Mouse (Mus musculus) urinary bladder, postnatal 25 days (tissue): Measurements from ENCODE around the gene Snrk.
"Not testable (repeated sequence)": the region's sequence is repeated elsewhere in the genome, so short reads cannot be mapped to it uniquely, and the experiment has no call there.

ENCODE experiments used
- DNase-seq: peaks from one replicate; pipeline ENCODE4 v3.0.0; 2022; ENCODE audit warnings: low spot score

The Snrk gene

GRCm38 (mm10) chr9:122143219-122143618 lies 26.2 kb downstream of the Snrk start:
- DNase-seq: no peak

DNA sequence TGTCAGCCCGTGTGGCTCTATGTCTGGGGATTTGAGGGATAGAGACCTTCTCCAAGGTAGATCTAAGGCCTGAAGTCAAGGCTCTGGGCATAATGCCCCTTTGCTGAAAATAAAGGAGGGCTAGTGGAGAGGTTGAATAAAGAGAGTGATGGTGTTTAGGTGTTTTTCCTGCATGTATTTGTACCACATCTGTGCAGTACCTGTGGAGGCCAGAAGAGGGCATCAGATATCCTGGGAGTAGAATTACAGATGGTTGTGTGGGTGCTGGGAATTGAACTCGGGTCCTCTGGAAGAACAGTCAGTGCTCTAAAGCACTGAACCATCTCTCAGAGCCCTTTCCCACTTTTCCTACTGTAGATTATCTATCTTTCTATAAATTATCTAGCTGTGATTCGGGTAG lies 27.7 kb downstream of the Snrk start:
- no peak for DNase-seq

DNA sequence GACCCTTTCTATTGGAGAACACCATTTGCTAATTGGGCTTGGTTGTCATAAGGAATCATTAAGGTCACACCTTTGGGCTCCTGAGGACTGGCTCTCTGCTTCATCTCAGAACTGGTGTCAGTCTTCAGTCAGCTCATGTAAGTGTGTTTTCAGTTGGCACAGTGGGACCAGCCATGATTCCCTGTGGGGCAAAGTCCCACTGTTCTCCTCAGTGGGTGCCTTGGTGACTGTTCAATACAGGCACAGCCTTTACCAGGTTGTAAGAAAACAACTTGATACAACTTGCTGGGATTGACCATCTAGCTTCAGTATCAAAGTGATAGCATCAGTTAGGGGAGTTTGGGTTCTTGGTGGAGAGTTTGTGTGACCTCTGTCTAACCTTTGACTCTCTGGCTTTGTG lies 28.6 kb downstream of the Snrk start:
- DNase-seq: no peak

DNA sequence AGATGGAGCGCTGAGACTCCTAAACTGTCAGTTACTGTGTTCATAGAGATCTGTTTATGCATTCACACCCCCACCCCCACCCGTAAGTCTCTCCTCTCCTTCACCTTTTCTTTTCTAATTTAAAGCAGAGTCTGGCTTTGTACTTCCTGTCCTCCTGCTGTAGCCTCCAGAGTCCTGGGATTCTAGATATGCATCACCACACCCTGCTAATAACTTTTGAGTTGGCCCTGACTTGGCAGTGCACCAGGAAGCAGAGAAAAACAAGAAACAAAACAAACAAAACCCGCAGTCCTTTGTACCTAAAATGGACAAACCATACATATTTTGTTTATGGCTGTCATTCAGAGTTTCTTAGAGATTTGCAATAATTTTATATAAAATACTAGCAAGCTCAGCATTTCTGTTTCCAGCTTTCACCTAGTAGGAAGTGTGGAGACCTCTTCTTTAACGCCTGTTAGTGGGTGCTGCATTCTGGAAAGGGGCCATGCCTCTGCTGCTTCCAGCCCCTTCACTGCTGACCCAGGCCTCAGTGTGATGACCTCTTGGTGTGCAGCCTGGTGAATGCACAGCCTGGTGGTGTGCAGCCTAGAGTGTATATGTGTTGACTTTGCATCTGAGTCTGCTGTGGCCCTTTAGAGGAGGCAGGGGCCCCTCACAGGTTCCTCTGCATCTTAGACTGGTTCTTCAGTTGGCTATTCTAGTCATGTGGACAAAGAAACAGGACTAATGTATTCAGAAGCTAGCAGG lies 29.2 kb downstream of the Snrk start:
- no peak for DNase-seq

- DNase-seq: no peak
These were observed 31.3 kb downstream of the Snrk start for GRCm38 (mm10) chr9:122148356-122148755.

GRCm38 (mm10) chr9:122149997-122150826 lies 33.1 kb downstream of the Snrk start:
- DNase-seq: no peak

- no peak for DNase-seq
These were observed 35.0 kb downstream of the Snrk start for GRCm38 (mm10) chr9:122152063-122152462.

DNA sequence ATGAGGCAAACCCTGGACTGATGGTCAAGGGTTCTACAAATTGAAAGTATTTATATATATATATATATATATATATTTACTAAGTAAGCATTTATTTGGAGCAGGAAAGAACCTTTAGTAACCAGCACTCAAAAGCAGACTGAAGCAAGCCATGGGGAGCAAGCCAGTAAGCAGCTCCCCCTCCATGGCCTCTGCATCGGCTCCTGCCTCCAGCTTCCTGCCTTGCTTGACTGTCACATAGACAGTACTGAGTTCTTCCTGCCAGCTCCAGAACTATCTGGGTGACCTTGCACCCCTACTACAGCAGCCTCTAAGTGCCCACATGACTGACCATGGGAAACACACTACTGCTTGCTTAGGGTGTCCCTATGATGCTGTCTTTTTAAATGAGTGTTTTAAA lies 35.4 kb downstream of the Snrk start:
- DNase-seq: no peak

- no peak for DNase-seq
These were observed 36.4 kb downstream of the Snrk start for GRCm38 (mm10) chr9:122153436-122153835.

DNA sequence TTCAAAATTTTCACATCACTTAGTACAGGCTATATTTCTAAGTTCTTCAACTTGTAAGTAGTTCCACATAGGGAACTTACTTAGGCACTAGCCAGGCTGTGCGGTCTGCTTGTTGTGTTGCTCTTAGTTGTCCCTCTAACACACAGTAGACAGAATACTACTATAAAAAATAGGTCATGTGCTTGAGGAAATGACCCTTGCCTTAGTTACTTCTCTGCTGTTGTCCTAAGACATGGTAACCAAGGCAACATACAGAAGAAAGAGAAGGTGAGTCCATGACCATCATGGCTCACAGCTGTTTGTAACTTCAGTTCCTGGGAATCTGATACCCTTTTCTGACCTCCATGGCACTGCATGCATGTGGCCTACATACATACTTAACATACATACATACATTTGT lies 38.1 kb downstream of the Snrk start:
- DNase-seq: no peak

GRCm38 (mm10) chr9:122156389-122157078 lies 39.5 kb downstream of the Snrk start:
- DNase-seq: no peak

GRCm38 (mm10) chr9:122157079-122157441 lies 40.0 kb downstream of the Snrk start:
- no peak for DNase-seq

DNA sequence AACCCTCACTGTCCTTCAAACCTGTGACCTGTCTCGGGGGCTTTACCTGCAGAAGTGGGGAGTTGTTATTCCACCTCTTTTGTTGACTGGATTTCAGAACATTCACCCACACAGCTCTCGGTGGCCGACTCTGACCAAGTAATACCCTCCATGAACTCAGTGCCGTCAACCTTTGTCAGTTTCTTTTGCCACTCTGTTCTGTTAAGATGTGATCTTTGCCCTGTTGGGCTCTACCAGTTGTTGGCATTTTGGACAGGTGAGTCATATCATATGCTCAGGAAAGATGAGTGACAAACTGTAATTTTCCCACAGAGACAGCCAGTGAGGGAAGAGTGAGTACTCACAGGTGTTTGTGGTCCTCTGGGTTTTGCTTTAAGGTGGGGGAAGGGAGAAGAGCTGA lies 47.5 kb downstream of the Snrk start:
- DNase-seq: no peak

GRCm38 (mm10) chr9:122167719-122168118 lies 50.7 kb downstream of the Snrk start:
- DNase-seq: not testable (repeated sequence)

DNA sequence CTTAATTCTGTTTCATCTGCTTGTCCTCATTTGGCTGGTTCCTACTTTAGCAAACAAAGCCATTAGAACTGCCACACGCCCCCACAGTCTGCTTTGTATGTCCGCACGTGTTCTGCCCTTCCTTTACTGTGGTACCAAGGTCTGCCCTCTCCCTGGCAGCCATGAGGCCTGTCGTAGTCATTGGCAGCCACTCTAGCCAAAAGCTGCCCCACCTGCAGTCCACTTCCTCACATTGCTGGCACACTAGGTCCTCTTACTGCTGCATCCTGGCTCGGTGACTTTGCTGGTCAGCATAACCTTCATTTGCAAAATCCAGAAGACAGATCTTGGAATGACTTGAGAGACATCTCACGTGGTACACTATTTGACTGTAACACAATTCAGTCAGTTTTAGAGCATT lies 52.8 kb downstream of the Snrk start:
- no peak for DNase-seq

DNA sequence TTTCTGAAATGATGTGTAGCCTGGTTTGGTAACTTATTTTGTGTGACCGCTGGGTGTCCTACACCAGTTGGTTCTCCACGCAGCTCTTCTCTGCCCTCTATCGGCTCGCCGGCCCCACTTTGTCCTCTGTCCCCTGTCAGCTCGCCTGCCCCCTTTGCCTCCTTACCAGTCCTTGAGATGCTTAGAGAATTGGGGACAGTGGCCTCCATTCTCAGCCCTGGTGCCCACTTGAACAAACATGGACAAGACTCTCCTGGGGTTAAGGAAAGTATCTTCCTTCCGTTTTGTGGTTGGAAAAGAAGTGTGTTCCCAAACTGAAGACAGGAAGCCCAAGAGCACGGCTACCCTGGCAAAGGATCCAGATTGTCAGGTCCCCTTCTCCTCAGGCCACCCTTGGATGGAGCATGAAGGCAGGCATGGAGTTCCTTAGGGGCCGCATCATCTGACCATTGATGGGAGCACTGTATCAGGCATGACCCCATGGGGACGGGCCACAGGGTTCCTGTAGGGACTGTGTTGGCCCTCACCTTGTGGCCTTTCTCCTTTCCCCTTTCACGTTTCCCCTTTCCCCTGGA lies 55.6 kb downstream of the Snrk start:
- no peak for DNase-seq

DNA sequence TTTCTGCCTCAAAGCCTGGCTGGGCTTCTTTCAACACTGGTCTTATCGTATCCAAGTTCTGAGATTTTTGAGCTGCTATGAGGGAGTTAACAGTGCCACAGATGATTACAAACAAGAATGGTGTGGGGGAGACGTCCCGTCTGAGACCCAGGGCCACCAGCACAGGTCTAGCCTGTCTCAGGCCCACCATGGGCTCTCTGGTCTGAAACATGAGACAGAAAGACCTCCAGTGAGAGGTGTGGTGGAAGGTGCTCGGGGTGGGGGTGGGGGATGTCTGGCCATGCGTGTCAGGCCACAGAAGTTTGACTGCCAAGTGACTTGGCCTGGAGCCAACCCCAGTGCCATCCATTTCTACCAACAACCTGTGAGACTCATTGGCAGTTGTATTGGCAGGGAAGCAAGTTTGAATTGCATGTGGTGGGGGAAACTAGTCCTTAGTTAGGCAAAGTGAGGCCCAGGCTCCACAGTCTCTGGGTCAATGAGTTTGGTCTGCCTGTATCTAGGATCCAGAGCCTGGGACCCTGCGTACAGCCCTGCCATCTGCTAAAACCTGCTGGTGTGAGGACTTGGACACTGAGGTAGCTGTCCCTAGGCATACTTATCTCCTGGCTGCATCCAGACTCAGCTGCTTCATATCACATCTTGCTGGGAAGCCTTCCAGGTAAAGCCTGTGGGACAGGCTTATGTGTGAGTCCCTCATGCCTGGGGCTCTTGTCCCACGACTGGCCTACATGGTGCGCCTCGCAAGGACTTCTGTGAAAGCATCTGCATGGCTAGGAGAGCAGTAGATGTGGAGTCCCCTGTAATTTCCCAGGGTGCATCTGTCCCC lies 56.6 kb downstream of the Snrk start:
- no peak for DNase-seq

DNA sequence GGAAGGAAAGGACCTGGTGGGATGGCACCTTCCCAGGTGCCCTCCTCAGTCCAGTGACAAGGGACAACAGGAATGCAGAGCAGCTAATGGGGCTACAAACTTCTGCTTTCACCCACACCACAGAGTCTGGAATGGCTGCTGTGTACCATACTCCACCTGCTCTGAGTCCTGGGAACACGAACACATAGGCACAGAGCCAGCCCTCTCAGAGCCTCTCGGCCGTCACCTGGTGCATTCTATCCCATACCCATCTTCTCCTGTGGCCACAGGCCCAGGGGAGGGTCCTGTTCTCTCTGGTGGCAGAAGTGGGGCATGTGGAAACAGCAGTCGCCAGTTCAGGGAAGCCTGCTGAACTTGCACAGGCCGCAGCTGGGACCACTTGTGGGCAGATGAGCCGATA lies 57.7 kb downstream of the Snrk start:
- DNase-seq: no peak

GRCm38 (mm10) chr9:122177256-122178220 lies 60.5 kb downstream of the Snrk start:
- DNase-seq: no peak

DNA sequence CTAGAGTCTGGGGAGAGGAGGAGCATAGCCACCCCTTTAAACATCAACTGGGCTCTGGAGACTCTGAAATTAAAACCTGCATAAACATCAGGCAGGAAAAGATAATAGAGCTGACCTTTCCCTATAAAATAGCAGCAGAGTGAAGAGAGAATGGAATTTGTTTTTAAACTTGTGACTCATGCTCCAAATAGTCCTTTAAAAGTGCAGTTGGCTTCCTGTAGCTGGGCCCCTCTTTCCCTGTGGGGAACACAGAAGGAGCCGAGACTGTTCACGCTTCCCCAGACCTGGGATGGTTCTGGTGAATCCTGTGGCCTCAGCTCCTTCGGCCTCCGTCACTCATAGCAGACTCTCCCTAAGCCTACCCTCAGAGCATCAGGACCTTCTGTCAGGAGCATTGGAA lies 61.4 kb downstream of the Snrk start:
- no peak for DNase-seq

GRCm38 (mm10) chr9:122180105-122180504 lies 63.0 kb downstream of the Snrk start:
- no peak for DNase-seq
